Mouse (Mus musculus) ZHBTc4 (cell line): ENCODE measurements around the gene Krt32.

Experiments
- DNase-seq: peaks from one replicate; pipeline ENCODE4 v3.0.0-alpha.2; 2011; ENCODE audit warnings: low read depth, low spot score

The Krt32 gene

DNA sequence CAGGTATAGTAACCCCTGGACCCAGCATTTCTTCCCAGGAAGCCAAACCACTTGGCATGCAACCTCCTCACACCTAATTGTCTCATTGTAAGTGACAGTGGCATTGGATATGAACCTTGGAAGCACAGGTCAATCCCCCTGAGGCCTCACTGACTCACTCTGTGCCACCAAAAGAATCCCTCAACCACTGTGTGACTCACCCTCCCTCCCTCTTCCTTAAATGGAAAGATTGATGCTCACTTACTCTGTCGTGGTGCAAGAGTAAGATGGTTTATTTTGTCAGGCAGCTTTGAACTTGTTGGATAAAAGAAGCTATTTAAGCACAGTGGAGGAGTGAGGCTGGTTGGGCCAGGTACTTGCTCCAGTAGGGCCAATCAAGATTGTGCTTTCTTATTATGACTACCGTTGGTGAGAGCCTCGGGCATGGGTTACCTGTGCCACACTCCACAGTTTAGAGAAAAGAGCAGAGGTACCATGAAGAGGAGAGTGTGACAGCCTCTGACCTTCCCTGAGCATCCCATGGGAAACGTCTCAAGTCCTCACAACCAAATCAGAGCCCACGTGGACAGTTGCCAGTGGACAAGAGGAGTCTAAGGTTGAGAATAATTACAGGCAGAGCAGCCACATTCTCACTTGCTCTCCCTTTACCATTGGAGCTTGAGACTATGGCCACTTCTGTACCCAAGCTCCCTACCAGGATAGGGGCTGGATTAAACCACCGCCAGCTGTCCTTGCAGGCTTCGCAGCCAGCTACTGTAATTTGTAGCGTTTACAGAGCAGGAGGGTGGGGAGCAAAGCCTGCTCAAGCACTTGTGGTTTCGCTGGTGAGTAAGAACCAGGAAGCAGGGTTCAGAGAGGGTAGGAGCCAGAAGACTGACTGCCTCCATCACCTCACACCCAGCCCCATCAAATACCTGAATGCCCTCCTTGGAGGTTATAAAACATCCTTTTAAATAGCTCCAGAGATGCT is 32.1 kb downstream of the Krt32 start:
- DNase-seq: no peak

DNA sequence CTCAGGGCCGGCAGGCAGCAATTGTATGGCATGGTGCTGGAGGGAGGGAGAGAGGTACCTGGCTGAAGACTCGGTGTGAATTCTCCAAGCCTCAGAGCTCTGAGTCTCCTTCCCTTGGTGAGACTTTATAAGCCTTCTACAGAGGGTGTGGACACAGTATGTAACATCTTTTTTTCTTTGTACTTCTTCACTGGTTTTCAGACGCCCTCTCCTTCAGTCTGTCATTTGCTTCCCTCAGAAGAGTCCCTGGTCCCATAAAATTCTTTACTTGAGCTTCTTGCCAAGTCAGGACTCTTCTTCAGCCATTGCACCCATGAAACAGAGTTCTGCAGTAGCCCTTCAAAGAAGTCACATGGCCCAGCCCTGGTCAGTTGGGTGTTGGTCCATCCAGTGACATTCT is 37.6 kb downstream of the Krt32 start, which contains the start of gene Krt31:
Krt31 (minus strand) TSS at position 101 of the 400 bp plus-strand sequence.
- DNase-seq: no peak

DNA sequence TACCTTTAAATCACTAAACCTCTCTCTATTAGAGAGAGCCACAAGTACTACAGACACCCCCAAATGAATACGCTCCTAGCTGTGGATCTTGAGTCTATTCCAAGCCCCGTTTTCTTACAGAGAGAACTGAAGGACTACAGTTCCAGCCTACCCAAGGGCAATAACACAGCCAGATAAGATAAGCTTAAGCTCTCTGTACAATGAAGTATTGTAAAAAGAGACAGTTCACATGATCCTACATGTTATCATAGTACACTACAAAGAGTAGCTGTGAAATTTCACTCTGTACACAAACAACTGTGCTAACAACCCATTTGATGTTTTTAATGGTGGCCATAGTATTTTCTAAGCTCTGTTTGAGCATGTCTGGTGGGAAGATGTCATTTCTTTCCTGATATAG is 40.8 kb downstream of the Krt32 start:
- DNase-seq: no peak

DNA sequence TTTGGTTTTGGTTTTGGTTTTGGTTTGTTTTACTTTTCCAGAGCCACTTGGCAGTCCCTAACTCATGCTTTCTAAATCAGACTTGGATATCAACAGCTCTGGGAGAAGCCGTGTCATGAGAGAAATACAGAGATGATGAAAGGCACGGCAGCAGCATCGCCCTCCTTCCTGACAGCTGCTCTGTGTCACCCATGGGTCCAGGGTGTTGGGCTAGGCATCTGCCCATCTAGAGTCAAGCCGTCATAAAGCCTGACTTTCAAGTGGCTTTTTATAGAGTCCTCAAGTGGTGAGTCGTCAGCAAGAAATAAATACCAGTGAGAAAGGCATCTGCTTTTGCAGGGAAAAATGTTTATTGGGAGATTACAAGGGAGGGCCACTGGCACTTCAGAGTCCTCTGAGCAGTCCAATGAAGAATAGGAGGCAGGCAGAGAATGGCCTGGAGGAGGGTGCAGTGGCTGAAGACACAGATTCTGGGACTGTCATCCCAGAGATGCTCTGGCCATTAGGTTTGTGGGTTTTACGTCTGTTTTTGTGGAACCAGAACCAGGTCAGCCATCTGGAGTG is 41.6 kb downstream of the Krt32 start:
- no peak for DNase-seq

DNA sequence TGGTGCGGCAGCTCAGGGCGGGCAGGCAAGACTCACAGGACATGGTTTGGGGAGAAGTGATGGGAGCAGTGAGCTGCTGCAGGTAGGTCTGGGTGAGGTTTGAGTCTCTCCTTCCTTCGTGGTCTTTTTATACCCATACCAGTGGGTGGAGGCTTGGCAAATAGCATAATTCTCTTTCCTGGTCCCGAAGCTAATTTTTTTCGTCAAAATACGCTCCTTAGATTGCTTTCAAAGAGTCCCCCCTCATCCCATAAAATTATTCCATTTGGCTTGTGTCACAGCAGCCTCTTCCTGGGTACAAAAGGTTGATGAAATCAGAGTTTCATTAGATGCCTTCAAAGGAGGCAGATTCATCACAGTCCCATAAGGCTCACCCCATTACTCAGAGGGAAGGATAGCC is 46.6 kb downstream of the Krt32 start, which contains the start of gene Krt34:
Krt34 (minus strand) TSS at position 101 of the 400 bp plus-strand sequence.
- no peak for DNase-seq
